Mouse (Mus musculus): Measurements from ENCODE around the gene Taar7b.

- TF ChIP-seq TAL1 (IDR thresholded peaks at IDR 0.05; ENCODE audit: low read length), result no peak
- TF ChIP-seq GATA1 (IDR thresholded peaks at IDR 0.05; ENCODE audit: low read length), result no peak
These were observed 34.7 kb upstream of the Taar7b start for GRCm38 (mm10) chr10:23964921-23965610.
